Mouse (Mus musculus): Measurements from ENCODE around the gene Bspry. TPM values are rescaled to one million over a fixed set of nuclear protein-coding genes. Genes with fewer than 3 reads are reported as not detected.
A peak's percentile ranks its signal among the peaks of the same experiment; 100 is the strongest.
"Not testable (repeated sequence)": the region's sequence is repeated elsewhere in the genome, so short reads cannot be mapped to it uniquely, and the experiment has no call there.

Bspry gene
- polyA plus RNA-seq, 1 experiment from 2014 or later = 0.80 TPM

DNA sequence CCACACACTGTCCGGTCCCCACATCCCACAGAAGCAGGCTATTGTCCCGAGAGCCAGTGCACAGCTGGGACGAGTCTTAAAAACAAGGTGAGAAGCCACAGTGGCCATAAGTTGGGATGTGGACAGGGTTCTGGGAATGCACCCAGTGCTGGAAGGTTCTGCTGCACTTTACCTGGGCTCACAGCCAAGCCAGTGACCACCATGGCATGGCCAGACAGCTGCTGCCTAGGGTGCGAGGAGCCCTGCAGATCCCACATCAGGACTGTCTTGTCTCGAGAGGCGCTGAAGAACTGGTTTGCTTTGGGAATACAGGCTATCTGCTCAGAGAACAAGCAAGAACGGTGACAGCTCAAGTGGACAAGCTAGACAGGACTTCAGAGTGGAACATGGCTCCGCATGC, 19.5 kb upstream of the Bspry start:
- WGBS = 91% methylated on average over 8 of the region's 8 CpGs
- H3K4me1 ChIP-seq (replicated peaks) = 0 out of 2 replicates have a peak, but pooled peaks cover 7% of the 10 kb centered on the region
- peaks cover 9% of the 10 kb centered on the region for H3K36me3 ChIP-seq
- H3K27me3 ChIP-seq = no peaks in the 10 kb centered on the region
- H3K4me3 ChIP-seq = no peak overlapping the region
- no peak overlapping the region for H3K9ac ChIP-seq
- H3K27ac ChIP-seq (replicated peaks) = no peak overlapping the region
- no peak overlapping the region for H3K4me2 ChIP-seq
- H3K9me3 ChIP-seq = no peaks in the 10 kb centered on the region
- ATAC-seq (ENCODE audit: low read depth) = no peak

GRCm38 (mm10) chr4:62463124-62463523, 16.7 kb upstream of the Bspry start:
- Histone ChIP-seq H3K9ac (no peak overlapping the region), H3K4me1 (replicated peaks) (0 out of 2 replicates have a peak, but pooled peaks cover 7% of the 10 kb centered on the region), H3K9me3 (no peaks in the 10 kb centered on the region), H3K27ac (replicated peaks) (no peak overlapping the region), H3K36me3 (peaks cover 9% of the 10 kb centered on the region), H3K4me3 (no peak overlapping the region), H3K4me2 (no peak overlapping the region), H3K27me3 (no peaks in the 10 kb centered on the region)
- ATAC-seq (ENCODE audit: low read depth) = no peak
- 85% methylated on average over 2 of the region's 2 CpGs for WGBS

GRCm38 (mm10) chr4:62468158-62468557, 11.7 kb upstream of the Bspry start:
- H3K27ac ChIP-seq (replicated peaks) = no peak overlapping the region
- H3K4me1 ChIP-seq (replicated peaks) = peaks cover 6% of the 10 kb centered on the region
- no peaks in the 10 kb centered on the region for H3K9me3 ChIP-seq
- no peaks in the 10 kb centered on the region for H3K27me3 ChIP-seq
- H3K4me3 ChIP-seq = no peak overlapping the region
- WGBS = 94% methylated on average over 1 of the region's 1 CpGs
- no peak overlapping the region for H3K4me2 ChIP-seq
- no peaks in the 10 kb centered on the region for H3K36me3 ChIP-seq
- ATAC-seq (ENCODE audit: low read depth) = no peak
- H3K9ac ChIP-seq = no peak overlapping the region

GRCm38 (mm10) chr4:62470598-62471051, 9.2 kb upstream of the Bspry start, which contains the start of gene Wdr31:
Gene Wdr31, minus strand, starts transcription at chr4:62470896.
- peak; percentile 90 for ATAC-seq (ENCODE audit: low read depth)
- Histone ChIP-seq H3K4me3 (peak within 1 kb of the TSS; percentile 63), H3K9ac (peak within 1 kb of the TSS; percentile 74), H3K9me3 (no peaks in the 10 kb centered on the region), H3K4me2 (peak within 1 kb of the TSS; percentile 78), H3K27me3 (0 out of 2 replicates have a peak, but pooled peaks cover 9% of the 10 kb centered on the region), H3K4me1 (replicated peaks) (peaks cover 6% of the 10 kb centered on the region), H3K36me3 (no peaks in the 10 kb centered on the region), H3K27ac (replicated peaks) (0 out of 2 replicates have a peak within 1 kb of the TSS, but pooled peaks have one; percentile 28)
- under 1% methylated on average over 30 of the region's 30 CpGs for WGBS

- H3K9ac ChIP-seq = no peak overlapping the region
- no peaks in the 10 kb centered on the region for H3K9me3 ChIP-seq
- peaks cover 6% of the 10 kb centered on the region for H3K4me1 ChIP-seq (replicated peaks)
- H3K36me3 ChIP-seq = no peaks in the 10 kb centered on the region
- H3K27me3 ChIP-seq = peaks cover 16% of the 10 kb centered on the region; the same call in 1 of the 2 replicates
- no peak overlapping the region for H3K27ac ChIP-seq (replicated peaks)
- H3K4me2 ChIP-seq = no peak overlapping the region
- 92% methylated on average over 2 of the region's 2 CpGs for WGBS
- H3K4me3 ChIP-seq = no peak overlapping the region
- no peak for ATAC-seq (ENCODE audit: low read depth)
Measured at GRCm38 (mm10) chr4:62472071-62472470, 7.8 kb upstream of the Bspry start.

DNA sequence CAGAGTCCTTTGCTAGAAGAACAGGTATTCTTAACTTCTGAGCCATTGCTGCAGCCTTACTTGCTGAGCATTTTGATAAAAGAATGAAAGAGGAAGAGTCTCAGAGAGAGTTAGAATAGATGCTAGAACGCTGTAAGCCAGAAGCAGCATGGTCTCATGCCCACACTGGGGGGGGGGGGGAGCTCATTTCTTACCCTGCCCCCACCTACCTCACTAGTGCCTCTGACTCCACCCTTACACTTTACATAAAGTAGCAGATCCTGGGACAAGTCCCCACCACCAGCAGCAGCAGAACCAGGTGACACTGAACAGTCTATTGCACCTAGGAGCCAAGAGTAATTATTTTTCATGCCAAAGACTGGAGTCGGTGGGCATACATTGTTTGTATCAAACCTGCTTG, 4.7 kb upstream of the Bspry start:
- Histone ChIP-seq H3K4me2 (no peak overlapping the region), H3K27me3 (peaks cover 44% of the 10 kb centered on the region), H3K9ac (no peak overlapping the region), H3K4me3 (no peak overlapping the region), H3K4me1 (replicated peaks) (peaks cover 17% of the 10 kb centered on the region), H3K9me3 (no peaks in the 10 kb centered on the region), H3K36me3 (no peaks in the 10 kb centered on the region), H3K27ac (replicated peaks) (no peak overlapping the region)
- 79% methylated on average over 2 of the region's 2 CpGs for WGBS
- ATAC-seq (ENCODE audit: low read depth) = no peak

DNA sequence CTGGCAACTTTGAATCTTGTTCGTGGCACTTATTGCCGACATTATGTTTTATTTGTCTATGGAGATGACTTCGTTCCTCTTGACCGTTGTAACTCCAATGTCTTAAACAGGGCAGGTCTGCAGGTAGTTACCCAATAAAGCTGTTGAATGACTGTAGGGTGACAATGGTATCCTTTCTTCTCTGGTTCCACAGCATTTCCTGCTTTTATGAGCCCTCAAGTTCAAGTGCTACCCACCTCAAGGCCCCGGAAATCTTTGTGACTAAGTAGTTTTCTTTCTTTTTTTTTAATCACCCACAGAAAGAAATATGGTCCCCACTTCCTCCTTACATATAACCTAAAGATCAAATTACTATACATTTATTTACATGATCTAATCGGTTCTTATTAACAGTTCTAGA, 4.1 kb upstream of the Bspry start:
- no peak overlapping the region for H3K4me2 ChIP-seq
- 91% methylated on average over 6 of the region's 6 CpGs for WGBS
- H3K36me3 ChIP-seq = no peaks in the 10 kb centered on the region
- no peaks in the 10 kb centered on the region for H3K9me3 ChIP-seq
- no peak overlapping the region for H3K4me3 ChIP-seq
- peaks cover 13% of the 10 kb centered on the region for H3K4me1 ChIP-seq (replicated peaks)
- no peak overlapping the region for H3K9ac ChIP-seq
- no peak overlapping the region for H3K27ac ChIP-seq (replicated peaks)
- peaks cover 51% of the 10 kb centered on the region for H3K27me3 ChIP-seq
- no peak for ATAC-seq (ENCODE audit: low read depth)

DNA sequence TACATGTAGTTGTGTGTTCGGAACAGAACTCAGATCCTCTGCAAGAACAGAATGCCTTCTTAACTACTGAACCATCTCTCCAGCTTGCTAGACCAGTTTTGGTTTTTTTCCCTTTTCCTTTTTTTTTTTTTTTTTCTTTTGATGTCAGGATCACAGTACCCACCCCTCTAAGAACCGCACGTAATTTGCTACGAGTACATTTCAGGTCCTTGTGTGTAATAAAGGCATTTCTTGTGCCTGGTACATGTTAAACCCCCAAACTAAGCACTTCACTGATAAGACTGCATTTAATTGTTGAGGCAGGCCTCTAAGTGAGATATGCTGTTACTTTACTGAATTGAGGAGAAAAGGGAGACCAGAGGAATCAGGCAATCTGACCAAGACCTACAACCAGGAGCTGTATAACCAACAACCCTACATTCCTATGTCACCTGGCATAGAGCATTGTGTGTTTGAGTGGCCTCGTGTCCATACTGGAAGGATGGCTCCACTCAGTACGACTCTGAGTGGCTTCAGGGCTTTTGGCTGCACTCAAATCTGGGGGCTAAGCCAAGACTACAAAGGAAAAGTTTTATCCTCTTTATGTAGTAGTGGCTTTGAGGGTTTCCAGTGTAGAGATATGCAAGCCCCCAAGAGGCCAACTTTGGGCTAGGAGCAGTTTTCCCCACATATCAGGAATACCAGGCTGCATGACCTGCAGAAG, 2.2 kb upstream of the Bspry start:
- no peak overlapping the region for H3K27ac ChIP-seq (replicated peaks)
- no peaks in the 10 kb centered on the region for H3K36me3 ChIP-seq
- WGBS = 86% methylated on average over 6 of the region's 6 CpGs

DNA sequence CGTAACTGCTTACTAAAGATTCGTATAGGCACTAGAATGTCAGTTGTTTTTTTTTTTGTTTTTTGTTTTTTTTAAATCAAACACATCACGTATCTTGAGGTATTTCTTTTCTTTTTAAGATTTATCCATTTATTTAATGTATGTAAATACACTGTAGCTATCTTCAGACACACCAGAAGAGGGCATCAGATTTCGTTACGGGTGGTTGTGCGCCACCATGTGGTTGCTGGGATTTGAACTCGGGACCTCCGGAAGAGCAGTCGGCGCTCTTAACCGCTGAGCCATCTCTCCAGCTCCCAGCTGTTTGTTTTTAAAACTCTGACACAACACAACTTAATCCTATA, 288 bp upstream of the Bspry start:
- H3K27me3 ChIP-seq = peaks cover 61% of the 10 kb centered on the region
- H3K27ac ChIP-seq (replicated peaks); ATAC-seq (ENCODE audit: low read depth); H3K9me3 ChIP-seq; H3K36me3 ChIP-seq: not testable (repeated sequence)
- H3K4me2 ChIP-seq = peak overlapping the region; percentile 73
- peak overlapping the region; percentile 50 for H3K9ac ChIP-seq
- WGBS = 14% methylated on average over 11 of the region's 11 CpGs
- peak overlapping the region; percentile 43 for H3K4me3 ChIP-seq
- H3K4me1 ChIP-seq (replicated peaks) = peaks cover 13% of the 10 kb centered on the region

More for the DNA sequence above, 2.2 kb upstream of the Bspry start:
- H3K9me3 ChIP-seq = no peaks in the 10 kb centered on the region
- H3K4me1 ChIP-seq (replicated peaks) = peaks cover 13% of the 10 kb centered on the region
- no peak overlapping the region for H3K9ac ChIP-seq
- no peak for ATAC-seq (ENCODE audit: low read depth)
- H3K27me3 ChIP-seq = peaks cover 64% of the 10 kb centered on the region
- no peak overlapping the region for H3K4me2 ChIP-seq
- H3K4me3 ChIP-seq = no peak overlapping the region

GRCm38 (mm10) chr4:62480709-62481605, 1.1 kb downstream of the Bspry start:
- ATAC-seq (ENCODE audit: low read depth) = no peak

GRCm38 (mm10) chr4:62484928-62485327, 5.1 kb downstream of the Bspry start:
- ATAC-seq (ENCODE audit: low read depth) = no peak
- Histone ChIP-seq H3K36me3 (no peaks in the 10 kb centered on the region), H3K27me3 (peaks cover 23% of the 10 kb centered on the region), H3K9me3 (no peaks in the 10 kb centered on the region), H3K27ac (replicated peaks) (no peak overlapping the region), H3K4me1 (replicated peaks) (peaks cover 2% of the 10 kb centered on the region), H3K4me2 (no peak overlapping the region), H3K9ac (no peak overlapping the region), H3K4me3 (no peak overlapping the region)
- WGBS = 88% methylated on average over 3 of the region's 3 CpGs

More at GRCm38 (mm10) chr4:62480709-62481605, 1.1 kb downstream of the Bspry start:
- Histone ChIP-seq H3K9me3 (no peaks in the 10 kb centered on the region), H3K4me3 (no peak overlapping the region), H3K27ac (replicated peaks) (no peak overlapping the region), H3K36me3 (no peaks in the 10 kb centered on the region), H3K27me3 (peaks cover 54% of the 10 kb centered on the region), H3K9ac (no peak overlapping the region), H3K4me1 (replicated peaks) (peaks cover 13% of the 10 kb centered on the region), H3K4me2 (no peak overlapping the region)
- WGBS = 46% methylated on average over 10 of the region's 10 CpGs
